ENCODE assay signal across 17 mouse cellular contexts in the genomic region with DNA sequence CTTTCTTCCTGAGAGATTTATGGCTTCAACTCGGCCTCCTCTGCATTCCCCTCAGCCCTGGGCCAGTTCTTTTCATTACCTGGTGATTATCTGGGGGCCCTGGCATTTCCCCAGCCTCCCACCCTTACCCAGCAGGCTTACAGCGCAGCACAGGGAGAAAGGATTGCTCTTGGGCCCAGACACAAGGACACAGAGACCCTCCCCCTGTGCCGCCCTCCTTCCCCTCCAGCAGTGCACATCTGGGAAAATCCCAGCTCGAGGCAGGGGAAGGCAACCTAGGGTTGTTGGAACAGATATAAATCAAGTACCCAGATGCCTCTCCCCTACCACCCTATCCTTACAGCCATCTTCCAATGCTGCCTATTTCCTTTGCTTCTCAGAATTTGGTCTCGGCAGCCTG. TPM values are rescaled to one million over a fixed set of nuclear protein-coding genes. Genes with fewer than 3 reads are reported as not detected.
DNase-seq lines count a peak whose midpoint lies in the region; ATAC-seq lines count a peak whose summit lies in the region.
"Had no signal": no experiment of that assay in that cellular context is flagged by ENCODE, and none has a peak within 500 bp of the region (broad histone marks: within the 10 kb centered on the region; RNA-seq: fewer than 3 reads in every experiment).

No protein-coding gene starts in this region.

- ATAC-seq in hindbrain, embryonic 13.5 days (ENCODE audit: low FRiP score), result 0 out of 2 replicates have a peak, but pooled peaks have one; percentile 25
- no peak for ATAC-seq in hindbrain, embryonic 16.5 days
- no peak for ATAC-seq in midbrain, embryonic 14.5 days (ENCODE audit: low FRiP score, low TSS enrichment)
- peak; percentile 16; the same call in 1 of the 2 replicates for ATAC-seq in midbrain, embryonic 16.5 days
- ATAC-seq: lung, postnatal 0 days had no signal

- peaks cover 68% of the 10 kb centered on the region for H3K27me3 ChIP-seq in hindbrain, embryonic 13.5 days
- peaks cover 15% of the 10 kb centered on the region for H3K27me3 ChIP-seq in hindbrain, embryonic 16.5 days (replicated peaks; ENCODE audit: control insufficient read depth, insufficient read depth, low read length)
- H3K27me3 ChIP-seq in midbrain, embryonic 14.5 days (ENCODE audit: control insufficient read depth, insufficient read depth, low read length), result peaks cover 7% of the 10 kb centered on the region; the same call in 1 of the 2 replicates
- H3K27me3 ChIP-seq in midbrain, embryonic 10.5 days (ENCODE audit: low read depth, poor library complexity, severe bottlenecking), result peaks cover 88% of the 10 kb centered on the region
- H3K27me3 ChIP-seq in midbrain, embryonic 16.5 days (ENCODE audit: control insufficient read depth, insufficient read depth, low read depth, low read length), result peaks cover 7% of the 10 kb centered on the region

- H3K4me1 ChIP-seq in hindbrain, embryonic 13.5 days (replicated peaks), result peaks cover 22% of the 10 kb centered on the region
- no peaks in the 10 kb centered on the region; the same call in 1 of the 2 replicates for H3K4me1 ChIP-seq in hindbrain, embryonic 16.5 days (ENCODE audit: control insufficient read depth, insufficient read depth, low read depth, low read length)
- H3K4me1 ChIP-seq in midbrain, embryonic 14.5 days (ENCODE audit: control insufficient read depth, insufficient read depth, low read length), result peaks cover 11% of the 10 kb centered on the region; the same call in 1 of the 2 replicates
- peaks cover 18% of the 10 kb centered on the region for H3K4me1 ChIP-seq in midbrain, embryonic 10.5 days
- H3K4me1 ChIP-seq in midbrain, embryonic 16.5 days (ENCODE audit: control insufficient read depth, insufficient read depth, low read length), result peaks cover 14% of the 10 kb centered on the region

- no peak for DNase-seq in midbrain, embryonic 14.5 days
- no peak for DNase-seq in midbrain, embryonic 10.5 days (ENCODE audit: low spot score)
- DNase-seq in right cerebral cortex, postnatal 25 days, result no peak
- DNase-seq in cerebellum, adult 11-12 months, result no peak
- DNase-seq: adrenal gland, postnatal 36 days; B cell, adult 2 months; cerebellum, adult 2 months; gastrocnemius, postnatal 36 days; kidney, adult 9 months; liver; right cerebral cortex, postnatal 14 days; thymus, postnatal 4 days had no signal

- no peaks in the 10 kb centered on the region for H3K9me3 ChIP-seq in hindbrain, embryonic 13.5 days
- no peaks in the 10 kb centered on the region for H3K9me3 ChIP-seq in hindbrain, embryonic 16.5 days (ENCODE audit: control insufficient read depth, low read length)
- no peaks in the 10 kb centered on the region for H3K9me3 ChIP-seq in midbrain, embryonic 14.5 days (ENCODE audit: control insufficient read depth, low read length)
- no peaks in the 10 kb centered on the region for H3K9me3 ChIP-seq in midbrain, embryonic 10.5 days (replicated peaks)
- no peaks in the 10 kb centered on the region for H3K9me3 ChIP-seq in midbrain, embryonic 16.5 days (replicated peaks; ENCODE audit: control insufficient read depth, low read length, poor library complexity, severe bottlenecking)
- H3K9me3 ChIP-seq: heart, embryonic 10.5 days had no signal

- WGBS in hindbrain, embryonic 13.5 days, result 48% methylated on average over 5 of the region's 5 CpGs
- 40% methylated on average over 5 of the region's 5 CpGs for WGBS in hindbrain, embryonic 16.5 days
- WGBS in midbrain, embryonic 14.5 days, result 47% methylated on average over 5 of the region's 5 CpGs
- 41% methylated on average over 5 of the region's 5 CpGs for WGBS in midbrain, embryonic 10.5 days
- 36% methylated on average over 5 of the region's 5 CpGs for WGBS in midbrain, embryonic 16.5 days

- no peak overlapping the region; the same call in 1 of the 2 replicates for H3K9ac ChIP-seq in hindbrain, embryonic 13.5 days
- H3K9ac ChIP-seq in hindbrain, embryonic 16.5 days (ENCODE audit: low read depth, low read length), result no peak overlapping the region
- H3K9ac ChIP-seq in midbrain, embryonic 14.5 days (replicated peaks; ENCODE audit: low read length), result no peak overlapping the region
- H3K9ac ChIP-seq in midbrain, embryonic 16.5 days (ENCODE audit: low read depth, low read length), result no peak overlapping the region

- H3K36me3 ChIP-seq in hindbrain, embryonic 13.5 days, result no peaks in the 10 kb centered on the region
- H3K36me3 ChIP-seq in hindbrain, embryonic 16.5 days (ENCODE audit: control insufficient read depth, insufficient read depth, low read length), result no peaks in the 10 kb centered on the region
- no peaks in the 10 kb centered on the region for H3K36me3 ChIP-seq in midbrain, embryonic 14.5 days (ENCODE audit: control insufficient read depth, insufficient read depth, low read length)
- H3K36me3 ChIP-seq in midbrain, embryonic 10.5 days, result no peaks in the 10 kb centered on the region
- no peaks in the 10 kb centered on the region for H3K36me3 ChIP-seq in midbrain, embryonic 16.5 days (ENCODE audit: control insufficient read depth, insufficient read depth, low read length)
- H3K36me3 ChIP-seq: heart, embryonic 10.5 days had no signal

- peak overlapping the region; percentile 81 for H3K27ac ChIP-seq in hindbrain, embryonic 13.5 days
- H3K27ac ChIP-seq in hindbrain, embryonic 16.5 days (ENCODE audit: low read depth, low read length), result no peak overlapping the region
- H3K27ac ChIP-seq in midbrain, embryonic 14.5 days (replicated peaks; ENCODE audit: low read depth, low read length), result peak overlapping the region; percentile 81
- no peak overlapping the region for H3K27ac ChIP-seq in midbrain, embryonic 10.5 days (replicated peaks)
- peak overlapping the region; percentile 69 for H3K27ac ChIP-seq in midbrain, embryonic 16.5 days (ENCODE audit: low read length)
- H3K27ac ChIP-seq: heart, embryonic 10.5 days had no signal

- no peak overlapping the region for H3K4me2 ChIP-seq in hindbrain, embryonic 13.5 days
- no peak overlapping the region for H3K4me2 ChIP-seq in hindbrain, embryonic 16.5 days (ENCODE audit: low read length)
- H3K4me2 ChIP-seq in midbrain, embryonic 14.5 days (ENCODE audit: low read length), result no peak overlapping the region
- H3K4me2 ChIP-seq in midbrain, embryonic 16.5 days (ENCODE audit: low read length), result no peak overlapping the region

- H3K4me3 ChIP-seq in hindbrain, embryonic 13.5 days, result no peak overlapping the region
- H3K4me3 ChIP-seq in hindbrain, embryonic 16.5 days (ENCODE audit: low read length), result no peak overlapping the region
- H3K4me3 ChIP-seq in midbrain, embryonic 14.5 days (replicated peaks; ENCODE audit: low read depth, low read length), result no peak overlapping the region
- no peak overlapping the region for H3K4me3 ChIP-seq in midbrain, embryonic 10.5 days
- no peak overlapping the region for H3K4me3 ChIP-seq in midbrain, embryonic 16.5 days (ENCODE audit: low read depth, low read length)
- H3K4me3 ChIP-seq: heart, embryonic 10.5 days had no signal

RNA-seq across cellular contexts. Expression of a gene that starts 33.1 kb away (rescaled TPM):
- polyA plus RNA-seq in hindbrain, embryonic 13.5 days (2015; fragmentation: Nextera tagmentation; extraction: Ambion mirVana), result 41.8 and 42.3 TPM in 2 replicates
- 34.6 and 40.9 TPM in 2 replicates for polyA plus RNA-seq in hindbrain, embryonic 16.5 days (2015; fragmentation: Nextera tagmentation; extraction: Ambion mirVana)
- polyA plus RNA-seq in midbrain, embryonic 14.5 days (2014; fragmentation: Nextera tagmentation; extraction: Ambion mirVana), result 30.6 and 36.5 TPM in 2 replicates
- polyA plus RNA-seq in midbrain, embryonic 10.5 days (2016; fragmentation: Nextera tagmentation; extraction: Ambion mirVana), result 26.0 and 31.1 TPM in 2 replicates
- 38.3 and 38.7 TPM in 2 replicates for polyA plus RNA-seq in midbrain, embryonic 16.5 days (2015; fragmentation: Nextera tagmentation; extraction: Ambion mirVana)

Comparison
In these comparisons a context has a peak if more than half of its experiments do, and no peak if none do; other contexts are left out.
1. ATAC-seq: peak in hindbrain, embryonic 13.5 days (single experiment) and midbrain, embryonic 16.5 days (single experiment); none in hindbrain, embryonic 16.5 days (single experiment) and midbrain, embryonic 14.5 days (single experiment).
2. H3K27ac ChIP-seq: peak in hindbrain, embryonic 13.5 days (single experiment), midbrain, embryonic 14.5 days (single experiment) and midbrain, embryonic 16.5 days (single experiment); none in hindbrain, embryonic 16.5 days (single experiment) and midbrain, embryonic 10.5 days (single experiment).